Mouse (Mus musculus) testis, postnatal 14 days (tissue): Measurements from ENCODE around the gene Spata45.
A peak's percentile ranks its signal among the peaks of the same experiment; 100 is the strongest.

Experiments used
- DNase-seq: peaks from one replicate; pipeline ENCODE4 v3.0.0; 2021; ENCODE audit warnings: low spot score

Spata45 gene

GRCm38 (mm10) chr1:191042106-191042505 is 5.7 kb downstream of the Spata45 start:
- no peak for DNase-seq

DNA sequence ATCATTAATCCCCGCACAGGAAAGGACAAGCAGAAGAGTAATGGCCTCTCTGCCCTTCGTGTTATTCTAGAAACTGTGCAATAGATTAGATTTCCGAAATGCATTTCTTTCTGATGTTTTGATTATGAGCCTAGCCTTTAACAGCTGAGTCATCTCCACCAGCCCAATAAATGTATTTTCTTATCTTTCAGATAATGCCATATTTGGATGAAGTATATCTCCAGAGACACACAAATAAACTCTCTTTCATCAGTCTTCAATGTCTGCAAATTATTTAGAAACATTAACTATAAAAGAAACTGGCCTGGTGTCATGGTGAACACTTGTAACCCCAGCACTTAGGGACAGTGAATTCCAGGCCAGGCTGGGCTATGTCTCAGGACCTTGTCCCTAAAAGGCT is 6.2 kb downstream of the Spata45 start:
- no peak for DNase-seq

DNA sequence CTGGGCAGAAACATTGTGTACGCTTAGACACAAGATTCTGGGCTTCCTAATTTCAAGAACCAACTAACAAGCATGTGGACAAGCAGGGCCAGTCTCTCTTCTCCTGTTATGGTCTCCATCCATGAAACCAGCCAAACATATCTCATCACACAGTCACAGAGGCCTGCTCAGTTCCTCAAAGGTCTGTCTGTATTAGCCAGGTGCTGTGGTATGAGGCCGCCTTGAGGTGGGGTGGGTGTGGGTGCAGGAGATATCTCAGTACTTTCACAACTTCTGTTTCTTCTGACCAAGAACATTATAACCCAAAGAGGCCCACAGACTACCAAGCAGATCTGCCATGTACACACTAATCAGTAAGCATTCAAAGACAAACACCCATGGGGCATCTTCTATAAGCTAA is 8.8 kb downstream of the Spata45 start:
- DNase-seq = no peak

GRCm38 (mm10) chr1:191046231-191046824 is 9.9 kb downstream of the Spata45 start:
- no peak for DNase-seq

GRCm38 (mm10) chr1:191053555-191053954 is 17.1 kb downstream of the Spata45 start:
- no peak for DNase-seq

GRCm38 (mm10) chr1:191054870-191055532 is 18.6 kb downstream of the Spata45 start:
- DNase-seq = no peak

- DNase-seq = no peak
These were observed 19.1 kb downstream of the Spata45 start for GRCm38 (mm10) chr1:191055533-191055873.

DNA sequence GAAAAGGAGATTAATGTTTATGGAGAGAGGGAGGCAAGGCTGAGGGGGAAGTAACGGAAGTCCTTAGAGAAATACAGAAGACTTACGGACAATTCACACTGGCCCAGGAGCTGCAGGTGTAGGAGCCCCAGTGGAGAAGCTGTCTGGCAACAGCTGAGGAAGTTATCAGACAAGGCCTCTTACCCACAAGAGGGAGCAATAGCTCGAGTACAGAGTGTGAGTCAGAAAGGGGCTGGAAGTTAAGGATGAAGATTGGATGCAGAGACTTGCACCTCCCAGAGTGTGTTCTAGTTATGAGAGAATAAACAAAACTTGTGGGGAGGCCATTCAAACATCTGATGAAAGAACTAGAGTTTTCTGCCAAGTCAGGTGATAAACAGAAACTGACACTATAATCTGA is 21.0 kb downstream of the Spata45 start:
- no peak for DNase-seq

DNA sequence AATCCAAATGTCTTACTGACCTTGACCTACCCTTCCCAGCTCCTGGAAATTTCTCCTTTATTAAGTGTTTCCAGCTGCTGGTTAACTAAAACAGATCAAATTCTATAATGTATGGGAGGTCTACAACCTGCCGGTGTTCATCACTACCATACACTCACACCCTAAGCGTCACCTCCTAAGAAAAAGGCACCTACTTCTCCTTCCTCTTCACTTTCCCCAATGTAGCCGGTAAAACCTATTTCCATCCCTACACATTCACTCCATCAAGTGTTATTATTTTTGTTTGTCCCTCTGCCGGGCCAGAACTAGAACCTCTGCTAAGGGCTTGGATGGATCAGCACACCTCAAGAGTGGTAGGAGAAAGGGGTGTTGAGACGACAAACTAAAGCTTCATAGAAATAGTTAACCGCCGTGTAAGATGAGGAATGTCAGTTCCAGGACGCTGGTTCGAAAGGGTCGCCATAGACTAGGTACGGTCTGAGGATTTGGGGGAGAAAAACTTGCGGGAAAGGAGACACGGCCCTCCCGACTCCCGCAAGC is 25.9 kb downstream of the Spata45 start:
- DNase-seq = no peak

GRCm38 (mm10) chr1:191062781-191063485 is 26.5 kb downstream of the Spata45 start, which contains the start of the genes Tatdn3 and Nsl1:
Gene Tatdn3, minus strand, starts transcription at chr1:191062932.
Gene Nsl1, plus strand, starts transcription at chr1:191063012.
- peak; percentile 90 for DNase-seq

DNA sequence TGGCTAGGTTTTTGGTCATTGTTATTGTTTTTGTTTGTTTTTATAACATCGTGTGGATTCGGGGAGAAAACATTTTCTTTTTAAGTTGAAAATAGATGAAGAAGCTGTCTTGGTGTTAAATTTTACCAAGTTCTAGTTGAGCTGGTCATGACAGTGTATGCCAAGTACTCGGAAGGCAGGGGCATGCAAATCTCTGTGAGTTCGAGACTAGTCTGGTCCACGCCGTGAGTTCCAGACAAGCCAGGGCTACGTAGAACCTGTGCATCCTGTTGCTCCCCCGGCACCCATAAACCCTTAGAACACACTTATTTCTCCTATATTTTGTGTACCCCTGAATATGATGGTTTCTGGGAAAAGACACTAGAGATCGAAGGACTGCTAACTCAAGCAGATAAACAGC is 27.3 kb downstream of the Spata45 start:
- no peak for DNase-seq

DNA sequence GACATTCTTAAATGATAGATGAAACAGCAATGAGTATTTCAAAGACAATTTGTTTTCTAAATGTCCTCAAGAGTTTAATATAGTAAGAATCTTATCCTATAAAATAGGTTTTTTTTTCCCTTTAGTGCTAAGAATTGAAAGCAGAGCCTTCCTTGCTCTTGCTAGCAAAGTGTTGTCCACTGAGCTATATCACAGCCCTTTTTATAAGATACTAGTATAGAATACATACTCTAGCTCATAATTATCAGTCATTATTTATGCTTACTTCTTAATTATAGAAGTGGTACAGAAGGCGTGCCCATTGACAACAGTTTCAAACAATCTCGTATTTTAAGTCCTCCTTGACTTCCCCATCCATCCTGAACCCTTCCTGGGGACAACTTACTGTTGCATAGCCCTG is 28.1 kb downstream of the Spata45 start:
- DNase-seq = no peak

DNA sequence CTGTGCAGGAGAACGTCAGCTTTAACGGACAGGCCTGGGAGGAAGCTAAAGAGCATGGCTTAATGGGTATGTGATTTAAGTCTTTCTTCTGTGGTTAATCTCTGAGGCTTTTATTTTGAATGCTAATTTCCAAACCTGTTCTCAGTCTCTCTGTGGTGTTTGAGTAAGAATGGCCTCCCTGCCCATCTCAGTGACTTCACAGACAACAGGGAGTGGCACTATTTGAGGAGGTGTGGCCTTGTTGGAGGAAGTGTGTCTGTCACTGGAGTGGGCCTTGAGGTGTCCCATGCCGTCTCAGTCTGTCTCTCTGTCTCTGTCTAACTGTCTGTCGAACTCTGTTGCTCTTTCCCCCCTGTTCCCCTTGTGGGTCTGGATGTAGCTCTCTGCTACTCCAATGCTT is 28.7 kb downstream of the Spata45 start:
- DNase-seq = no peak

- DNase-seq = no peak
These were observed 31.9 kb downstream of the Spata45 start for GRCm38 (mm10) chr1:191068377-191068776.

GRCm38 (mm10) chr1:191070259-191070658 is 33.8 kb downstream of the Spata45 start:
- DNase-seq = no peak

DNA sequence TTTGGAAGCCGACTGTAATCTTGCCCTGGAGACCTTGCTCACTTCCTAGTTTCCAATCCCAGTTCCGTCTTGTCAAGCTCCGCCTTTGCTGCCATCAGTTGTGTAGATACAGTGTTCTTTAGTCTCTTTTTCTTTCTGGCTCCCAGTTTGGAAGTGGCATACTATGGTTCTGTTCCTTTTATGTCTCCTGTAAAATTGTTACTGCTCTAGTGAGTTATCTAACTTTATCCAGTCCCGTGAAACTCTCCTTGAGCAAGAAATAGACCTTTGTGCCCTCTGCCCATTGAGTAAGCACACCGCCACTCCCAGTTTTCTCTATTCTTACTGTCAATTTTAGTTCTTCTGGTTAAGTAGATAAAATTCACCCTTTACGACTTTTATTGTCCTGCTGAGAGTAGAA is 35.2 kb downstream of the Spata45 start:
- no peak for DNase-seq

GRCm38 (mm10) chr1:191072329-191072913 is 36.0 kb downstream of the Spata45 start:
- DNase-seq = no peak

GRCm38 (mm10) chr1:191073001-191073400 is 36.6 kb downstream of the Spata45 start:
- DNase-seq = peak; percentile 19

- DNase-seq = no peak
These were observed 37.0 kb downstream of the Spata45 start for GRCm38 (mm10) chr1:191073486-191073885.

DNA sequence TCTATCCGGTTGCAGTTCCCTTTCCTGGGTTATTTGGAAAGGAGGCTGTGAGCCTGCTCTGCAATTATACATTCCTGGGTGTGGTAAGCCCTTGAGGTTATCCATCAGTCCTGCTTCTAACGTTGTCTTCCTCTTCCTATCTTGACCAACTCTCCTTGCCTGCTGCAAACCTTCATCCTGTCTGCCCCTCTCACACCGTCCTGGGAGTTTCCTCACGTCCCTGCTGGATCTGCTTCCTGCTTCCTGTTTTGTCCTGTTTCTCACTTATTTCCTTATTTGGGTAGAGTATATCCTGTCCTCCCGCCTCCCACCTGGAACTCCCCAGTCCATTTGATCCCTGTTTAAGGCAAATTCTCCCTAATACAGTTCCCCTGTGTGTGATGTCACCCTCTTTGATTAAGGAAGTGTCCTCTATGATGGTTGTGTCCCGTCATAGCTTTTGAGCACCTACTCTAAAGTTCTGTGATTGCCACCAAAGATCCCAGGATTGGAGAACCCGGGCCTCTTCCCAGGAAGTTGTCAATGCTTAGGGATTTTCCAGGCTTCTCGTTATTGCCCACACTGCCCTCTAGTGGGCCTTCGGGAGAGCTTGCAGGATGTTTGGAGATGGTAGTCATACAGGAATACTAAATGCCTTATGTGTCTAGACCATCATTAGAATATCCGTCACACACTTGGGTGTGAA is 38.9 kb downstream of the Spata45 start:
- DNase-seq = peak; percentile 22

DNA sequence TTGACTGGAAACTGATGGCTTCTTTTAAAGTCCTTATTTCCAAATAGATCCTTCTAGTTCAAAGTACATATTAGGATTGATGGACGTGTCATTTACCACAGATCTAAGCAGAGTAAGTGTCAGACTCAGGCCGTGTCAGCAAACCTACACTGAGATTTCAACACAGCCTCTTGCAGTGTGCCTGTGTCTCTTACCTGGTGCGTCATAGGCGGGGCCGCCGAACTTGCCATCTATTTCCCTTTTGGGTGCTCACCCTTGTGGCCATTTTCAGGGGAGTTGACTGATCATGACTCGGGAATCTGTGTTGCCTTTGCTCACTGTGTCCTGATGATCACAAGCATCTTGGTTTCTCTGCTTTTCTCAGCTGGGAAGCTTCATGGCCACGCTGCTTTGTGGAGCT is 46.8 kb downstream of the Spata45 start:
- DNase-seq = no peak

DNA sequence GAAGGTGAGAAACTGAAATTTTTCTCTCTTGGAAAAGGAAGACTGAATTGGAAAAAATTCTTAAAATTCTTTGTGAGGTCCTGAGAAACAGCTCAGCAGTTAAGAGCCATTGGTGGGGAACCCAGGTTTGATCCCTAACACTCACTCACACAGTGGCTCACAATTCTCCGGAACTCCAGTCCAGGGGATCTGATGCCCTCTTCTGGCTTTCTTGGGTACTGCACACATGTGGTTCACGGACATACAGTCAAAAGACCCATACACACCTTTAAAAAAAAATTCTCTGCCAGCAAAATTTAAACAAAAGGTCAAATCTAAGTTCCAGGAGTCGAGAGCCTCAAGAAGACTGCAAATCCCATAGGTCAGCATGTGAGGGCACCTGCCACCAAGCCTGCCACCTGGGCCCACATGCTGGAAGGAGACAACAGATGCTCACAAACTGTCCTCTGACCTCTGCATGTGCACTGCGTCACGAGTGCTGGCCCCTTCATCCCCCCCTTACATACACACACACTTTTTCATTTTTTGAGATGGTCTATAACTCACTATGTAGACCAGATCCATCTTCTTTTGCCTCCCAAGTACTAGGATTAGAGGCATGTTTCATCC is 48.6 kb downstream of the Spata45 start:
- DNase-seq = no peak
